Mouse (Mus musculus): ENCODE results near the gene Olfr926. TPM values are rescaled to one million over a fixed set of nuclear protein-coding genes. Genes with fewer than 3 reads are reported as not detected.
"Not testable (repeated sequence)": the region's sequence is repeated elsewhere in the genome, so short reads cannot be mapped to it uniquely, and the experiment has no call there.

The Olfr926 gene
- total RNA-seq (2021) = not detected

DNA sequence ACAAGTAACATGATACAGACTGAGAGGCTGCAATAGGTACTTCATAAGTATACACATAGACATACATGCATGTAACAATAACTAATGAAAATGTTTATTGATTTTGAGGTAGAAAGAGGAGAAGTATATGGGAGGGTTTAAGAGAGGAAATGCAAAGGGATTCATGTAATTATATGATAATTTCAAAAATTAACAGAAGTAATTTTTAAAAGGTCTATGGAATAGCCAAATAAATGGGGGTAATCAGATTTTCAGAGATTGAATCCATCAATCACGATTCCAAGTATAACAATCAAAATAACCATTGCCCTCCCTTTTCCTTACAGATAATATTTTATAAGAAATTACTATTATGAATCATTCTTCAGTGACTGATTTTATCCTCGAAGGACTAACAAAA, at the start of gene Olfr926:
TSS of gene Olfr926 (plus strand) at position 301 of the 400 bp plus-strand sequence.
- intact Hi-C loops (cut with DNase I) = no loop called here
- DNase-seq (ENCODE audit: low spot score in 2 of 2) = no peak

GRCm38 (mm10) chr9:38833027-38833426, 43.9 kb upstream of the Olfr926 start:
- intact Hi-C loops (cut with DNase I) = no loop called here

DNA sequence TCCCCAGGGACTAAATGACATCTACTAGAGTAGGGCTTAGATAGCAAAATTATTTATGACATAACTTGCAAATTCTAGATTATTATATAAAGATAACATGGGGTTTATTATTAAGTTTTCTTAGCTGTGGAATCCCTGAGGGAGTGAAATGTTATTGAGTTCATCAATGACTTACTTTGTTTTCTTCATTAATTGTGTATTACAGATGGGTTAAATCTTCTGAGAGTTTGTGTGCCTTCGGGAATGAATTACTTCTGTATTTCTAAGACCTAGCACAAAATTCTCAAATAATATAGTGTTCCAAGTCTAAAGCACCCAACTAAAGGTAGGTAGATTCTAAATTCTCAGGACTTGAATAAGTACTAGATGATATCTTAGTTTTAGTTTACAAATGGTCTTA, 32.8 kb upstream of the Olfr926 start, which contains the start of gene Olfr924:
TSS of gene Olfr924 (plus strand) at position 301 of the 400 bp plus-strand sequence.
- intact Hi-C loops (cut with DNase I) = no loop called here
- DNase-seq (ENCODE audit: low spot score in 2 of 2) = no peak

More at GRCm38 (mm10) chr9:38833027-38833426, 43.9 kb upstream of the Olfr926 start:
- DNase-seq (ENCODE audit: low spot score in 2 of 2) = no peak

- no peak for DNase-seq (ENCODE audit: low spot score in 2 of 2)
- intact Hi-C loops (cut with DNase I) = no loop called here
Observed at GRCm38 (mm10) chr9:38854760-38855159, 22.2 kb upstream of the Olfr926 start, which contains the start of gene Olfr26. Gene Olfr26, plus strand, starts transcription at chr9:38855060.

DNA sequence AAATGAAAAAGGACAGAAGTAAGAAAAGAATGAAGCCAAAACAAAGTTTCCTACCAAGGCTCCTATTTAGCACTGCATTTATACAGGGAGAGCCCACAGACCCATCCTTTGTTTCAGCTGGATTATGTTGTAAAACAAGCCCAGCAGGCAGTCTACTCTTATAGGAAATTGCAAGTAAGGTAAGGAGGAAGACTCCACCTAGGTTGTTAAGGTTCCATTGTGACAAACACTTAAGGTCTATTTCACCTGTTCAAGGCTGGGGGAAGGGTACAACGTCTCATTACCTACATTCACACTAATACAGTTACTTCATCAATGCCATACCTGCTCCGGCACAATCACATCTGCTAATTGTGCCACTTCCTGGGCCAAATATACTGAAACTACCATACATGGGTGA, 2.0 kb upstream of the Olfr926 start:
- DNase-seq (ENCODE audit: low spot score in 2 of 2); intact Hi-C loops (cut with DNase I): not testable (repeated sequence)

Other genes with a start within 250 kb of the Olfr926 start
- gene Olfr916, start 217.3 kb upstream of the Olfr926 start, total RNA-seq (2021) = not detected
- gene Olfr917, start 211.3 kb upstream of the Olfr926 start, total RNA-seq (2021) = not detected
- not detected for gene Olfr918, start 202.5 kb upstream of the Olfr926 start, total RNA-seq (2021)
- not detected for gene Olfr919, start 173.5 kb upstream of the Olfr926 start, total RNA-seq (2021)
- 1 to 10 TPM; 7.9 to 8.0 TPM for gene Vwa5a, start 158.9 kb upstream of the Olfr926 start, total RNA-seq (2021)
- under 1 TPM in 1 of 2 experiments, not detected in 1; 0.11 TPM for gene Olfr920, start 124.8 kb upstream of the Olfr926 start, total RNA-seq (2021)
- not detected for gene Olfr921, start 104.1 kb upstream of the Olfr926 start, total RNA-seq (2021)
- not detected for gene Olfr922, start 62.5 kb upstream of the Olfr926 start, total RNA-seq (2021)
- not detected for gene Olfr923, start 50.6 kb upstream of the Olfr926 start, total RNA-seq (2021)
- gene Olfr924, start 32.7 kb upstream of the Olfr926 start, total RNA-seq (2021) = not detected
- gene Olfr26, start 22.1 kb upstream of the Olfr926 start, total RNA-seq (2021) = not detected
- gene Olfr930, start 52.7 kb downstream of the Olfr926 start, total RNA-seq (2021) = not detected
- not detected for gene Olfr933, start 95.2 kb downstream of the Olfr926 start, total RNA-seq (2021)
- not detected for gene Olfr934, start 111.2 kb downstream of the Olfr926 start, total RNA-seq (2021)
- not detected for gene Olfr935, start 122.6 kb downstream of the Olfr926 start, total RNA-seq (2021)
- not detected for gene Olfr146, start 146.3 kb downstream of the Olfr926 start, total RNA-seq (2021)
- not detected for gene Olfr937, start 187.8 kb downstream of the Olfr926 start, total RNA-seq (2021)
- not detected for gene Olfr938, start 201.8 kb downstream of the Olfr926 start, total RNA-seq (2021)